Mouse (Mus musculus) bone marrow macrophage, adult 2 months (primary cell): ENCODE results near the gene Map2k2.

ENCODE experiments used
- CTCF ChIP-seq: IDR thresholded peaks from 2 replicates; pipeline ENCODE4 v1.5.1; 2012; ENCODE audit warnings: low read depth, mild to moderate bottlenecking, low read length, moderate library complexity
- POLR2A ChIP-seq: IDR thresholded peaks from 2 replicates; pipeline ENCODE4 v1.6.1; 2012; ENCODE audit warnings: mild to moderate bottlenecking, low read depth, low read length, borderline replicate concordance

- TF ChIP-seq CTCF (no peak), POLR2A (no peak)
Observed at GRCm38 (mm10) chr10:81076356-81076755, 29.4 kb upstream of the Map2k2 start.
